Mouse (Mus musculus): ENCODE data around the gene Lap3. TPM values are rescaled to one million over a fixed set of nuclear protein-coding genes. Genes with fewer than 3 reads are reported as not detected.

Lap3 gene
- total RNA-seq, 2 experiments from 2014 or later = 53.3 to 59.2 TPM

- DNase-seq (ENCODE audit: extremely low spot score in 1 of 2, low spot score in 1 of 2) = no peak
Measured at GRCm38 (mm10) chr5:45495429-45495975, 2.3 kb downstream of the Lap3 start.

GRCm38 (mm10) chr5:45496042-45496441 lies 2.9 kb downstream of the Lap3 start:
- no peak for DNase-seq (ENCODE audit: extremely low spot score in 1 of 2, low spot score in 1 of 2)

GRCm38 (mm10) chr5:45496479-45496878 lies 3.3 kb downstream of the Lap3 start:
- DNase-seq (ENCODE audit: extremely low spot score in 1 of 2, low spot score in 1 of 2) = no peak

GRCm38 (mm10) chr5:45496930-45497550 lies 3.9 kb downstream of the Lap3 start:
- DNase-seq (ENCODE audit: extremely low spot score in 1 of 2, low spot score in 1 of 2) = no peak

- no peak for DNase-seq (ENCODE audit: extremely low spot score in 1 of 2, low spot score in 1 of 2)
Measured at GRCm38 (mm10) chr5:45497564-45497963, 4.4 kb downstream of the Lap3 start.

- no peak for DNase-seq (ENCODE audit: extremely low spot score in 1 of 2, low spot score in 1 of 2)
Measured at GRCm38 (mm10) chr5:45510071-45510470, 16.9 kb downstream of the Lap3 start.

- no peak for DNase-seq (ENCODE audit: extremely low spot score in 1 of 2, low spot score in 1 of 2)
Measured at GRCm38 (mm10) chr5:45512908-45513307, 19.7 kb downstream of the Lap3 start.

GRCm38 (mm10) chr5:45513511-45513910 lies 20.3 kb downstream of the Lap3 start:
- DNase-seq (ENCODE audit: extremely low spot score in 1 of 2, low spot score in 1 of 2) = no peak

GRCm38 (mm10) chr5:45514599-45514998 lies 21.4 kb downstream of the Lap3 start:
- no peak for DNase-seq (ENCODE audit: extremely low spot score in 1 of 2, low spot score in 1 of 2)

GRCm38 (mm10) chr5:45515151-45515743 lies 22.1 kb downstream of the Lap3 start:
- no peak for DNase-seq (ENCODE audit: extremely low spot score in 1 of 2, low spot score in 1 of 2)

- peak; percentile 89 to 90 for DNase-seq (ENCODE audit: extremely low spot score in 1 of 2, low spot score in 1 of 2)
Measured at GRCm38 (mm10) chr5:45519960-45520808, 27.0 kb downstream of the Lap3 start, which contains the start of gene Med28. TSS of gene Med28 (plus strand) at chr5:45520229.

GRCm38 (mm10) chr5:45520809-45521110 lies 27.6 kb downstream of the Lap3 start:
- no peak for DNase-seq (ENCODE audit: extremely low spot score in 1 of 2, low spot score in 1 of 2)

GRCm38 (mm10) chr5:45521601-45522000 lies 28.4 kb downstream of the Lap3 start:
- DNase-seq (ENCODE audit: extremely low spot score in 1 of 2, low spot score in 1 of 2) = no peak

- DNase-seq (ENCODE audit: extremely low spot score in 1 of 2, low spot score in 1 of 2) = no peak
Measured at GRCm38 (mm10) chr5:45525101-45525500, 31.9 kb downstream of the Lap3 start.

GRCm38 (mm10) chr5:45526338-45526737 lies 33.2 kb downstream of the Lap3 start:
- DNase-seq (ENCODE audit: extremely low spot score in 1 of 2, low spot score in 1 of 2) = no peak

GRCm38 (mm10) chr5:45529696-45530095 lies 36.5 kb downstream of the Lap3 start:
- no peak for DNase-seq (ENCODE audit: extremely low spot score in 1 of 2, low spot score in 1 of 2)

- DNase-seq (ENCODE audit: extremely low spot score in 1 of 2, low spot score in 1 of 2) = peak; percentile 27 to 68
Measured at GRCm38 (mm10) chr5:45534319-45535098, 41.3 kb downstream of the Lap3 start.

GRCm38 (mm10) chr5:45535177-45535576 lies 42.0 kb downstream of the Lap3 start:
- no peak for DNase-seq (ENCODE audit: extremely low spot score in 1 of 2, low spot score in 1 of 2)

- DNase-seq (ENCODE audit: extremely low spot score in 1 of 2, low spot score in 1 of 2) = no peak
Measured at GRCm38 (mm10) chr5:45539502-45539901, 46.3 kb downstream of the Lap3 start.

- no peak for DNase-seq (ENCODE audit: extremely low spot score in 1 of 2, low spot score in 1 of 2)
Measured at GRCm38 (mm10) chr5:45543374-45543773, 50.2 kb downstream of the Lap3 start.

All from layer of hippocampus, postnatal 25 days (tissue).